Mouse (Mus musculus): ENCODE results near the gene Acin1. TPM values are rescaled to one million over a fixed set of nuclear protein-coding genes. Genes with fewer than 3 reads are reported as not detected.

The Acin1 gene
- polyA plus RNA-seq, 1 experiment = 79.4 TPM

- 57% methylated on average over 8 of the region's 8 CpGs for WGBS
- no peaks in the 10 kb centered on the region for H3K27me3 ChIP-seq (replicated peaks; ENCODE audit: control insufficient read depth, insufficient read depth, low read length)
- no peak overlapping the region for H3K4me3 ChIP-seq (ENCODE audit: insufficient read depth, low read depth, low read length)
- no peaks in the 10 kb centered on the region for H3K36me3 ChIP-seq (ENCODE audit: control insufficient read depth, insufficient read depth, low read length)
- TF ChIP-seq POLR2A (IDR thresholded peaks at IDR 0.05; ENCODE audit: low read depth, low read length) = no peak
- peak; percentile 88 for TF ChIP-seq CTCF (conservative IDR thresholded peaks at IDR 0.05; ENCODE audit: insufficient read depth, insufficient read length, low read depth, low read length)
- H3K27ac ChIP-seq (ENCODE audit: insufficient read depth, low read depth, low read length) = no peak overlapping the region
- DNase-seq = peak; percentile 55
- no peaks in the 10 kb centered on the region for H3K4me1 ChIP-seq (ENCODE audit: control insufficient read depth, insufficient read depth, low read length)
Observed at GRCm38 (mm10) chr14:54636954-54637353, 49.8 kb downstream of the Acin1 start.

GRCm38 (mm10) chr14:54634182-54634581 is 52.5 kb downstream of the Acin1 start:
- TF ChIP-seq POLR2A (IDR thresholded peaks at IDR 0.05; ENCODE audit: low read depth, low read length) = no peak
- TF ChIP-seq CTCF (conservative IDR thresholded peaks at IDR 0.05; ENCODE audit: insufficient read depth, insufficient read length, low read depth, low read length) = no peak; the same call in 1 of the 2 replicates
- H3K4me1 ChIP-seq (ENCODE audit: control insufficient read depth, insufficient read depth, low read length) = no peaks in the 10 kb centered on the region
- 61% methylated on average over 4 of the region's 4 CpGs for WGBS
- no peaks in the 10 kb centered on the region for H3K36me3 ChIP-seq (ENCODE audit: control insufficient read depth, insufficient read depth, low read length)
- no peak for DNase-seq
- no peak overlapping the region for H3K4me3 ChIP-seq (ENCODE audit: insufficient read depth, low read depth, low read length)
- no peak overlapping the region for H3K27ac ChIP-seq (ENCODE audit: insufficient read depth, low read depth, low read length)
- H3K27me3 ChIP-seq (replicated peaks; ENCODE audit: control insufficient read depth, insufficient read depth, low read length) = no peaks in the 10 kb centered on the region

GRCm38 (mm10) chr14:54632252-54632651 is 54.5 kb downstream of the Acin1 start:
- no peaks in the 10 kb centered on the region for H3K4me1 ChIP-seq (ENCODE audit: control insufficient read depth, insufficient read depth, low read length)
- H3K4me3 ChIP-seq (ENCODE audit: insufficient read depth, low read depth, low read length) = no peak overlapping the region
- no peak for TF ChIP-seq POLR2A (IDR thresholded peaks at IDR 0.05; ENCODE audit: low read depth, low read length)
- no peak for TF ChIP-seq CTCF (conservative IDR thresholded peaks at IDR 0.05; ENCODE audit: insufficient read depth, insufficient read length, low read depth, low read length)
- H3K27ac ChIP-seq (ENCODE audit: insufficient read depth, low read depth, low read length) = no peak overlapping the region
- no peaks in the 10 kb centered on the region for H3K27me3 ChIP-seq (replicated peaks; ENCODE audit: control insufficient read depth, insufficient read depth, low read length)
- H3K36me3 ChIP-seq (ENCODE audit: control insufficient read depth, insufficient read depth, low read length) = no peaks in the 10 kb centered on the region
- DNase-seq = no peak
- WGBS = 96% methylated on average over 37 of the region's 37 CpGs

GRCm38 (mm10) chr14:54631240-54631599 is 55.5 kb downstream of the Acin1 start:
- Histone ChIP-seq H3K36me3 (ENCODE audit: control insufficient read depth, insufficient read depth, low read length) (no peaks in the 10 kb centered on the region), H3K4me3 (ENCODE audit: insufficient read depth, low read depth, low read length) (no peak overlapping the region), H3K4me1 (ENCODE audit: control insufficient read depth, insufficient read depth, low read length) (no peaks in the 10 kb centered on the region), H3K27ac (ENCODE audit: insufficient read depth, low read depth, low read length) (no peak overlapping the region), H3K27me3 (replicated peaks; ENCODE audit: control insufficient read depth, insufficient read depth, low read length) (no peaks in the 10 kb centered on the region)
- 91% methylated on average over 4 of the region's 4 CpGs for WGBS
- TF ChIP-seq POLR2A (IDR thresholded peaks at IDR 0.05; ENCODE audit: low read depth, low read length) (no peak), CTCF (conservative IDR thresholded peaks at IDR 0.05; ENCODE audit: insufficient read depth, insufficient read length, low read depth, low read length) (no peak)
- no peak for DNase-seq

GRCm38 (mm10) chr14:54630583-54631239 is 56.0 kb downstream of the Acin1 start:
- H3K4me1 ChIP-seq (ENCODE audit: control insufficient read depth, insufficient read depth, low read length) = no peaks in the 10 kb centered on the region
- H3K27me3 ChIP-seq (replicated peaks; ENCODE audit: control insufficient read depth, insufficient read depth, low read length) = no peaks in the 10 kb centered on the region
- H3K36me3 ChIP-seq (ENCODE audit: control insufficient read depth, insufficient read depth, low read length) = no peaks in the 10 kb centered on the region
- H3K4me3 ChIP-seq (ENCODE audit: insufficient read depth, low read depth, low read length) = no peak overlapping the region
- H3K27ac ChIP-seq (ENCODE audit: insufficient read depth, low read depth, low read length) = no peak overlapping the region
- no peak for DNase-seq
- TF ChIP-seq CTCF (conservative IDR thresholded peaks at IDR 0.05; ENCODE audit: insufficient read depth, insufficient read length, low read depth, low read length) (no peak), POLR2A (IDR thresholded peaks at IDR 0.05; ENCODE audit: low read depth, low read length) (no peak)
- 82% methylated on average over 11 of the region's 11 CpGs for WGBS

- Histone ChIP-seq H3K27ac (ENCODE audit: insufficient read depth, low read depth, low read length) (no peak overlapping the region), H3K4me1 (ENCODE audit: control insufficient read depth, insufficient read depth, low read length) (no peaks in the 10 kb centered on the region), H3K27me3 (replicated peaks; ENCODE audit: control insufficient read depth, insufficient read depth, low read length) (no peaks in the 10 kb centered on the region), H3K4me3 (ENCODE audit: insufficient read depth, low read depth, low read length) (no peak overlapping the region), H3K36me3 (ENCODE audit: control insufficient read depth, insufficient read depth, low read length) (no peaks in the 10 kb centered on the region)
- no peak for DNase-seq
- 94% methylated on average over 2 of the region's 2 CpGs for WGBS
- TF ChIP-seq POLR2A (IDR thresholded peaks at IDR 0.05; ENCODE audit: low read depth, low read length) (no peak), CTCF (conservative IDR thresholded peaks at IDR 0.05; ENCODE audit: insufficient read depth, insufficient read length, low read depth, low read length) (no peak)
Observed at GRCm38 (mm10) chr14:54629797-54630196, 56.9 kb downstream of the Acin1 start.

- Histone ChIP-seq H3K4me1 (ENCODE audit: control insufficient read depth, insufficient read depth, low read length) (no peaks in the 10 kb centered on the region), H3K27ac (ENCODE audit: insufficient read depth, low read depth, low read length) (no peak overlapping the region), H3K27me3 (replicated peaks; ENCODE audit: control insufficient read depth, insufficient read depth, low read length) (no peaks in the 10 kb centered on the region), H3K4me3 (ENCODE audit: insufficient read depth, low read depth, low read length) (no peak overlapping the region), H3K36me3 (ENCODE audit: control insufficient read depth, insufficient read depth, low read length) (no peaks in the 10 kb centered on the region)
- no peak for DNase-seq
- WGBS = 79% methylated on average over 5 of the region's 5 CpGs
- no peak for TF ChIP-seq CTCF (conservative IDR thresholded peaks at IDR 0.05; ENCODE audit: insufficient read depth, insufficient read length, low read depth, low read length)
- TF ChIP-seq POLR2A (IDR thresholded peaks at IDR 0.05; ENCODE audit: low read depth, low read length) = no peak
Observed at GRCm38 (mm10) chr14:54628103-54628502, 58.6 kb downstream of the Acin1 start.

Measured in kidney, adult 2 months (tissue).